Mouse (Mus musculus): Measurements from ENCODE around the gene Kif5a. TPM values are rescaled to one million over a fixed set of nuclear protein-coding genes. Genes with fewer than 3 reads are reported as not detected.

Kif5a gene
- polyA plus RNA-seq, 1 experiment from 2014 or later: 1.3 TPM

- no peak for ATAC-seq (ENCODE audit: borderline replicate concordance, extremely low read depth, low FRiP score, low TSS enrichment)
- 59% methylated on average over 5 of the region's 5 CpGs for WGBS
- Histone ChIP-seq H3K4me2 (no peak overlapping the region), H3K4me1 (peaks cover 11% of the 10 kb centered on the region), H3K9me3 (no peaks in the 10 kb centered on the region), H3K27ac (no peak overlapping the region), H3K9ac (no peak overlapping the region), H3K27me3 (no peaks in the 10 kb centered on the region), H3K36me3 (peaks cover 42% of the 10 kb centered on the region), H3K4me3 (no peak overlapping the region)
These were observed 58.6 kb downstream of the Kif5a start for GRCm38 (mm10) chr10:127204589-127204988.

GRCm38 (mm10) chr10:127203106-127203505 is 60.0 kb downstream of the Kif5a start:
- no peak for ATAC-seq (ENCODE audit: borderline replicate concordance, extremely low read depth, low FRiP score, low TSS enrichment)
- Histone ChIP-seq H3K9me3 (no peaks in the 10 kb centered on the region), H3K27ac (no peak overlapping the region), H3K4me3 (no peak overlapping the region), H3K9ac (no peak overlapping the region), H3K36me3 (peaks cover 41% of the 10 kb centered on the region), H3K27me3 (no peaks in the 10 kb centered on the region), H3K4me1 (peaks cover 16% of the 10 kb centered on the region), H3K4me2 (no peak overlapping the region)
- WGBS: 89% methylated on average over 3 of the region's 3 CpGs

GRCm38 (mm10) chr10:127200279-127200678 is 62.9 kb downstream of the Kif5a start:
- Histone ChIP-seq H3K4me1 (peaks cover 18% of the 10 kb centered on the region), H3K4me2 (no peak overlapping the region), H3K4me3 (no peak overlapping the region), H3K9ac (no peak overlapping the region), H3K9me3 (no peaks in the 10 kb centered on the region), H3K27me3 (no peaks in the 10 kb centered on the region), H3K27ac (no peak overlapping the region), H3K36me3 (peaks cover 33% of the 10 kb centered on the region)
- WGBS: 69% methylated on average over 8 of the region's 8 CpGs
- ATAC-seq (ENCODE audit: borderline replicate concordance, extremely low read depth, low FRiP score, low TSS enrichment): no peak

- H3K9ac ChIP-seq: no peak overlapping the region
- H3K9me3 ChIP-seq: no peaks in the 10 kb centered on the region
- H3K36me3 ChIP-seq: peaks cover 31% of the 10 kb centered on the region
- H3K4me1 ChIP-seq: peaks cover 19% of the 10 kb centered on the region
- no peak overlapping the region for H3K4me2 ChIP-seq
- H3K27me3 ChIP-seq: no peaks in the 10 kb centered on the region
- no peak overlapping the region for H3K27ac ChIP-seq
- no peak overlapping the region for H3K4me3 ChIP-seq
- WGBS: 83% methylated on average over 11 of the region's 11 CpGs
- no peak for ATAC-seq (ENCODE audit: borderline replicate concordance, extremely low read depth, low FRiP score, low TSS enrichment)
These were observed 63.7 kb downstream of the Kif5a start for GRCm38 (mm10) chr10:127199474-127199873.

- Histone ChIP-seq H3K4me1 (peaks cover 23% of the 10 kb centered on the region), H3K36me3 (peaks cover 30% of the 10 kb centered on the region), H3K9ac (no peak overlapping the region), H3K4me2 (no peak overlapping the region), H3K4me3 (no peak overlapping the region), H3K27me3 (no peaks in the 10 kb centered on the region), H3K27ac (no peak overlapping the region), H3K9me3 (no peaks in the 10 kb centered on the region)
- no peak for ATAC-seq (ENCODE audit: borderline replicate concordance, extremely low read depth, low FRiP score, low TSS enrichment)
- WGBS: 67% methylated on average over 5 of the region's 5 CpGs
These were observed 64.1 kb downstream of the Kif5a start for GRCm38 (mm10) chr10:127199068-127199467.

GRCm38 (mm10) chr10:127198492-127198891 is 64.7 kb downstream of the Kif5a start:
- no peak for ATAC-seq (ENCODE audit: borderline replicate concordance, extremely low read depth, low FRiP score, low TSS enrichment)
- Histone ChIP-seq H3K27ac (no peak overlapping the region), H3K4me1 (peaks cover 23% of the 10 kb centered on the region), H3K4me3 (no peak overlapping the region), H3K9me3 (no peaks in the 10 kb centered on the region), H3K4me2 (no peak overlapping the region), H3K36me3 (peaks cover 28% of the 10 kb centered on the region), H3K9ac (no peak overlapping the region), H3K27me3 (no peaks in the 10 kb centered on the region)
- 38% methylated on average over 2 of the region's 2 CpGs for WGBS

GRCm38 (mm10) chr10:127197505-127198110 is 65.5 kb downstream of the Kif5a start:
- H3K4me2 ChIP-seq: no peak overlapping the region
- H3K9ac ChIP-seq: no peak overlapping the region
- WGBS: 82% methylated on average over 11 of the region's 11 CpGs
- H3K9me3 ChIP-seq: no peaks in the 10 kb centered on the region
- peaks cover 23% of the 10 kb centered on the region for H3K4me1 ChIP-seq
- ATAC-seq (ENCODE audit: borderline replicate concordance, extremely low read depth, low FRiP score, low TSS enrichment): no peak
- no peaks in the 10 kb centered on the region for H3K27me3 ChIP-seq
- H3K27ac ChIP-seq: no peak overlapping the region
- H3K4me3 ChIP-seq: no peak overlapping the region
- H3K36me3 ChIP-seq: peaks cover 19% of the 10 kb centered on the region

- Histone ChIP-seq H3K4me2 (no peak overlapping the region), H3K36me3 (peaks cover 16% of the 10 kb centered on the region; the same call in 1 of the 2 replicates), H3K9me3 (no peaks in the 10 kb centered on the region), H3K27ac (no peak overlapping the region), H3K9ac (no peak overlapping the region), H3K27me3 (no peaks in the 10 kb centered on the region), H3K4me1 (peaks cover 23% of the 10 kb centered on the region), H3K4me3 (no peak overlapping the region)
- ATAC-seq (ENCODE audit: borderline replicate concordance, extremely low read depth, low FRiP score, low TSS enrichment): no peak
- 83% methylated on average over 8 of the region's 8 CpGs for WGBS
These were observed 66.0 kb downstream of the Kif5a start for GRCm38 (mm10) chr10:127197104-127197503.

GRCm38 (mm10) chr10:127196392-127196791 is 66.8 kb downstream of the Kif5a start:
- no peaks in the 10 kb centered on the region for H3K27me3 ChIP-seq
- H3K36me3 ChIP-seq: peaks cover 15% of the 10 kb centered on the region; the same call in 1 of the 2 replicates
- peak overlapping the region; percentile 94 for H3K27ac ChIP-seq
- peak overlapping the region; percentile 90 for H3K4me3 ChIP-seq
- 5% methylated on average over 5 of the region's 5 CpGs for WGBS
- H3K4me1 ChIP-seq: peaks cover 25% of the 10 kb centered on the region
- no peaks in the 10 kb centered on the region for H3K9me3 ChIP-seq
- ATAC-seq (ENCODE audit: borderline replicate concordance, extremely low read depth, low FRiP score, low TSS enrichment): peak; percentile 77
- peak overlapping the region; percentile 88 for H3K9ac ChIP-seq
- H3K4me2 ChIP-seq: peak overlapping the region; percentile 93

GRCm38 (mm10) chr10:127195328-127196129 is 67.6 kb downstream of the Kif5a start, which contains the start of gene Dtx3:
TSS of gene Dtx3 (minus strand) at chr10:127195728.
- peaks cover 15% of the 10 kb centered on the region; the same call in 1 of the 2 replicates for H3K36me3 ChIP-seq
- WGBS: under 1% methylated on average over 39 of the region's 47 CpGs

GRCm38 (mm10) chr10:127194428-127195327 is 68.5 kb downstream of the Kif5a start:
- ATAC-seq (ENCODE audit: borderline replicate concordance, extremely low read depth, low FRiP score, low TSS enrichment): peak; percentile 30; the same call in 1 of the 2 replicates
- H3K9me3 ChIP-seq: no peaks in the 10 kb centered on the region
- peaks cover 42% of the 10 kb centered on the region for H3K4me1 ChIP-seq
- H3K4me3 ChIP-seq: peak overlapping the region; percentile 90
- peak overlapping the region; percentile 94 for H3K27ac ChIP-seq
- no peaks in the 10 kb centered on the region for H3K27me3 ChIP-seq
- peaks cover 11% of the 10 kb centered on the region; the same call in 1 of the 2 replicates for H3K36me3 ChIP-seq
- H3K9ac ChIP-seq: peak overlapping the region; percentile 88
- WGBS: 5% methylated on average over 22 of the region's 22 CpGs
- H3K4me2 ChIP-seq: peak overlapping the region; percentile 93

More at GRCm38 (mm10) chr10:127195328-127196129, 67.6 kb downstream of the Kif5a start, which contains the start of gene Dtx3:
- ATAC-seq (ENCODE audit: borderline replicate concordance, extremely low read depth, low FRiP score, low TSS enrichment): peak; percentile 53
- H3K9ac ChIP-seq: peak within 1 kb of the TSS; percentile 88
- H3K4me3 ChIP-seq: peak within 1 kb of the TSS; percentile 90
- peak within 1 kb of the TSS; percentile 94 for H3K27ac ChIP-seq
- peaks cover 33% of the 10 kb centered on the region for H3K4me1 ChIP-seq
- no peaks in the 10 kb centered on the region for H3K27me3 ChIP-seq
- H3K9me3 ChIP-seq: no peaks in the 10 kb centered on the region
- H3K4me2 ChIP-seq: peak within 1 kb of the TSS; percentile 93

Measured in lung, embryonic 15.5 days (tissue).